Mouse (Mus musculus): Measurements from ENCODE around the gene Tmed10.

Tmed10 gene

GRCm38 (mm10) chr12:85350407-85351232 lies 24.0 kb downstream of the Tmed10 start:
- CTCF ChIA-PET, result no interaction called here

GRCm38 (mm10) chr12:85348338-85348737 lies 26.3 kb downstream of the Tmed10 start:
- ChIA-PET CTCF (interaction anchor here in 1 of 4 experiments (1.0 to 1.7 kb wide), 3 partner anchors 23 to 138 kb away, joined by 3 to 4 read pairs (median 3); no protein-coding TSS in a partner anchor), POLR2A (interaction anchor here (0.6 to 2.8 kb wide), 7 partner anchors 13 to 579 kb away, joined by 3 to 10 read pairs (median 3); partner anchors contain the start of gene Fos (in 1 of the 4))

More at GRCm38 (mm10) chr12:85350407-85351232, 24.0 kb downstream of the Tmed10 start:
- POLR2A ChIA-PET, result no interaction called here

GRCm38 (mm10) chr12:85347196-85347595 lies 27.5 kb downstream of the Tmed10 start:
- ChIA-PET POLR2A (interaction anchor here (0.5 to 2.8 kb wide), 13 partner anchors 8 to 150 kb away, joined by 3 to 10 read pairs (median 4); partner anchors contain the start of genes Fos (in 1 of the 4) and Tmed10 (in 1 of the 4)), CTCF (interaction anchor here in 3 of 4 experiments (0.6 to 1.7 kb wide), 12 partner anchors 33 to 400 kb away, joined by 3 to 9 read pairs (median 4); no protein-coding TSS in a partner anchor)

- POLR2A ChIA-PET, result interaction anchor here (0.8 to 2.8 kb wide), 11 partner anchors 22 to 146 kb away, joined by 3 to 10 read pairs (median 3); partner anchors contain the start of genes Fos (in 1 of the 4) and Tmed10 (in 1 of the 4)
- CTCF ChIA-PET, result interaction anchor here (0.6 to 1.9 kb wide), 13 partner anchors 19 to 205 kb away, joined by 3 to 10 read pairs (median 4); no protein-coding TSS in a partner anchor
These were observed 28.3 kb downstream of the Tmed10 start for GRCm38 (mm10) chr12:85346374-85346773.

DNA sequence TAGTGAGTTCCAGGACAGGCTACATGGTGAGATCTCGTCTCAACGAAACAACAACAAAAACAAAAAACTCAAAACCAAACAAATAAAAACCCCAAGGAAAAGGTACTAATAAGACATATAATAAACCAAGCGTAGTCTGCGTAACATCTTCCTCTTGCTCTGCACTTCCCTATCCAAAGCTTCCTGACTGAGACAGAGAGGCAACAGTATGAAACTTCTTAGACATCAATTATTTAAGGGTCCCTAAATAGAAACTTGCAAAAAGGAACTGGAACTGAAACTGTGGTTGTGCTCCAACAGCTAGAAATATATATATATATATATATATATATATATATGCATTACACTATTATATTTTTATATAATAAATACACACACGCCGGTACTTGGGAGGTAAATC lies 29.1 kb downstream of the Tmed10 start:
- CTCF ChIA-PET, result interaction anchor here (0.7 to 1.9 kb wide), 9 partner anchors 24 to 323 kb away, joined by 3 to 10 read pairs (median 4); no protein-coding TSS in a partner anchor
- POLR2A ChIA-PET, result interaction anchor here in 3 of 4 experiments (0.6 to 2.1 kb wide), 10 partner anchors 9 to 403 kb away, joined by 3 to 5 read pairs (median 4); partner anchors contain the start of gene Tmed10 (in 1 of the 3)

DNA sequence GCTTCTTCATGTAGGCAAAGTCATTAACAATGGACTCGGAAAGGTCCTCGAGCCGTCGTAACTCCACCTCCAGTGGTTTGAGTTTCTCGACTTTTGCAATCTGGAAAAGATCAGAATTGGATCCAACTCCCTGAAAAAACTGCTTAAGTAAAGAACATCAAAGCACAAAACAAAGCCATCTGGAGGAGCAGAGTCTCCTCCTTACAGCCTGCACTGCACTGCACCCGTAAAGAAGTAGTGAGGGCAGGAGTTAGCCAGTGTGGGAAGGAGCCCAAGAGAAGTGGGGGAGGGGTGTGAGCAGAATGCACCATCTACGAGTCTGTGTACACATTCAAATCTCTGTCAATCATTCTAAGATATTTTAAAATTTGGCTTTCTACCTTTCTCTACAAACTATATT lies 30.4 kb downstream of the Tmed10 start:
- POLR2A ChIA-PET, result interaction anchor here in 2 of 4 experiments (0.6 to 1.8 kb wide), 5 partner anchors 21 to 148 kb away, joined by 3 to 5 read pairs (median 4); no protein-coding TSS in a partner anchor
- CTCF ChIA-PET, result interaction anchor here in 1 of 4 experiments (1.0 kb wide), 1 partner anchor 148 kb away, joined by 4 read pairs; no protein-coding TSS in a partner anchor

DNA sequence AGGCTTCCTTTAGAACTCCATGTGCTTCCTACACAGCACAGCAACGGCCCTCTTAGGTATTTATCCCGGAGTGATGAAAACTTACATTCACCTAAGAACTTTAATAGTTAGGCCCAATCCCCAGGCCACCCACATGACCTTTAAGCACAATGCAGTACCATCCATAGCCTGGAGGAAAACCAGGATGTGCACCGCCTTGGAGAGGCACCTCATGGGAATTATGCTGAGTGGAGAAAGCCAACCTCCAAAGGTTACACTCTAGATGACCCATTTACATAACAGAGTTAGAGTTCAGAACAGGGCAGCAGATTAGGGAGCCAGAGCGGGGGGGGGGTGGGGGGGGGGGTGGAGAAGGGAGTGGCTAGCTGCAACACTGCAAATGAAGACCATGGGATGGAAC lies 32.3 kb downstream of the Tmed10 start:
- CTCF ChIA-PET, result interaction anchor here in 1 of 4 experiments (0.5 to 0.7 kb wide), 2 partner anchors 90 to 151 kb away, joined by 3 read pairs; no protein-coding TSS in a partner anchor
- POLR2A ChIA-PET, result interaction anchor here in 1 of 4 experiments (0.5 to 1.1 kb wide), 2 partner anchors 12 to 567 kb away, joined by 3 read pairs; no protein-coding TSS in a partner anchor

DNA sequence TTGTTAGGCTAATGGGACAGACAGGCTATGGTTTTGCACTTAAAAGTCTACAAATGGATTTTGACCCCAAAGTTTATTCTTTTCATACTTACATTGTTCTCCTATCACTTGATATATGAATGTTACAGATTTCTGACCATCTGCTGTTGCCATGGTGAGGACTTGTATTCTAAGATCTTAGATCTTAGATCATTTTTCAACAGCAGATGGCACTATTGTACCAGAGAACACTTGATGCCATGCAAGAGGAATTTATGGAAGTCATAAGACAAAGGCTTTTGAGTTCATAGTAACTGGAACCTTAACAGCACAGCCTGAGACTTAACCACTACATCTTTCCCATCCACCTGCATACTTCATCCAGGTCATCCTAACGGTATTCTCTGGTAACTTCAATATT lies 33.5 kb downstream of the Tmed10 start:
- ChIA-PET POLR2A (interaction anchor here in 2 of 4 experiments (1.3 to 3.2 kb wide), 2 partner anchors 11 to 132 kb away, joined by 4 to 15 read pairs; partner anchors contain the start of gene Fos (in 1 of the 2)), CTCF (interaction anchor here in 1 of 4 experiments (1.3 kb wide), 1 partner anchor 151 kb away, joined by 6 read pairs; no protein-coding TSS in a partner anchor)

DNA sequence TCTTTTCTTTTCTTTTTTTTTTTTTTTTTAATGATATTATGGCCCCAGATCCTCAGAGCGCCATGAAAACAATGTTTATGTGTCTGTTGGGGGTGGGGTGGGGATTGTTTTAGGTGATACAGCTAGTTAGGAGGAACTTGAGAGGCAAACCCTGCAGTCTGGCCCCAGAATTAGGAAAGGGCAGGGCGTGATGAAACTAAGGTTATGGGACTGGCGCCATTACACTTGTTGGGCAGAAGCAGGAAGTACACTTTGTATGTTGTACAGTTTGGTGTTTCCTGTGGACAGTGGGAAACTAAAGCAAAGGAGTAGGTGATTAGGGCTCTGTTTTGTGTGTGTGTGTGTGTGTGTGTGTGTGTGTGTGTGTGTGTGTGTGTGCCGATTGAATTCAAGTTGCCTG lies 34.7 kb downstream of the Tmed10 start:
- ChIA-PET POLR2A (interaction anchor here (0.5 to 3.2 kb wide), 34 partner anchors 10 to 326 kb away, joined by 3 to 15 read pairs (median 4); partner anchors contain the start of genes Rps6kl1 (in 2 of the 4) and Fos (in 1 of the 4)), CTCF (interaction anchor here (0.5 to 1.3 kb wide), 10 partner anchors 35 to 476 kb away, joined by 3 to 8 read pairs (median 4); partner anchors contain the start of gene Tmed10 (in 1 of the 4))

GRCm38 (mm10) chr12:85339243-85339729 lies 35.4 kb downstream of the Tmed10 start, which contains the start of gene Nek9:
TSS of gene Nek9 (minus strand) at chr12:85339362.
- POLR2A ChIA-PET, result interaction anchor here (0.5 to 3.2 kb wide), 49 partner anchors 9 to 407 kb away, joined by 3 to 15 read pairs (median 3); partner anchors contain the start of genes Rps6kl1 (in 3 of the 4), Flvcr2 (in 1 of the 4) and Fos (in 1 of the 4)
- CTCF ChIA-PET, result interaction anchor here (0.5 to 1.6 kb wide), 17 partner anchors 34 to 477 kb away, joined by 3 to 13 read pairs (median 4); partner anchors contain the start of gene Tmed10 (in 1 of the 4)

DNA sequence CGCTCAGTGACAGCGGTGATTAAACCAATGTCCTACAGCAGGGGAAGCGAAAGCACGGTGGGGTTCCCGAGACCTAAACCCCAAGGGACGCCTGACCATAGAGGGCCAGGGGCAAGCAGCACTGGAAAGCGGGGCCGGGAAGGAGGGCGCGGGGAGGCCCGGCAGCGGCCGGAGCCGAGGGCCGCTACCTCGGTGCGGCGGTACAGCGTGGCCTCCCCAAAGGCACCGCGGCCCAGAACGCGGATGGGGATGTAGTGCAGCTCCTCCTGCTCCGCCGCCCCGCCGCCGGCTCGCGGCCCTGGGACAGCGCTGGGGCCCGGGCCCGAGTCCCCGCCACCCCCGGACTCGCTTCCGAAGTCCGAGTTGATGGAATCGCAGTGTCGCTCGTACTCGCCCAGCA lies 35.8 kb downstream of the Tmed10 start:
- CTCF ChIA-PET, result interaction anchor here (0.5 to 1.6 kb wide), 13 partner anchors 33 to 797 kb away, joined by 3 to 17 read pairs (median 4); partner anchors contain the start of gene Tmed10 (in 1 of the 4)
- POLR2A ChIA-PET, result interaction anchor here (0.6 to 3.2 kb wide), 69 partner anchors 9 to 491 kb away, joined by 3 to 15 read pairs (median 4); partner anchors contain the start of genes Rps6kl1 (in 3 of the 4), Fos (in 2 of the 4), Acyp1 (in 1 of the 4) and Flvcr2 (in 1 of the 4)

- CTCF ChIA-PET, result interaction anchor here (0.6 to 1.6 kb wide), 5 partner anchors 21 to 1287 kb away, joined by 3 to 17 read pairs (median 3); no protein-coding TSS in a partner anchor
- POLR2A ChIA-PET, result interaction anchor here (0.6 to 3.2 kb wide), 51 partner anchors 8 to 724 kb away, joined by 3 to 15 read pairs (median 4); partner anchors contain the start of genes Fos (in 2 of the 4), Acyp1 (in 1 of the 4), Flvcr2 (in 1 of the 4) and Zc2hc1c (in 1 of the 4)
These were observed 36.9 kb downstream of the Tmed10 start for GRCm38 (mm10) chr12:85337567-85338311.

- CTCF ChIA-PET, result interaction anchor here in 3 of 4 experiments (0.6 to 2.0 kb wide), 4 partner anchors 24 to 162 kb away, joined by 3 to 7 read pairs (median 3); no protein-coding TSS in a partner anchor
- POLR2A ChIA-PET, result interaction anchor here in 2 of 4 experiments (0.7 to 2.4 kb wide), 4 partner anchors 10 to 167 kb away, joined by 3 to 15 read pairs (median 4); partner anchors contain the start of gene Nek9 (in 1 of the 2)
These were observed 44.5 kb downstream of the Tmed10 start for GRCm38 (mm10) chr12:85330153-85330552.

DNA sequence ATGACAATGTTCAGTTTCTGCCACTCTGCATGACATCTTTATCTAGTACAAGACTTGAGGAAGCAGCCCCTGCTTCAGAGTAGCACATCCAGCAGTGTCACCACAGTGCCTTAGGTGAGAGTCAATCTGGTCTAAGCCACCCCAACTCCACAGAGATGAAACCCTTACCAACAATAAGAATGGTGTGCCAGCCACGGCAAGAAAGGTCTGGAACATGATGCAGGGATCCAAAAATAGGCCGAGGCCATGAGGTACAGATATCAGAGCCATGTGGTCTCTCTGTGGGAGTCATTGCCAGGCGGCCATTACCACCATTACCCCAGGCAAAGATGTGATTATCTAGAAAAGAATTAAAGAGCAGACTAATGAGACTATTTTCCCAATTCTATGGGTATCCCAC lies 66.0 kb downstream of the Tmed10 start:
- ChIA-PET CTCF (interaction anchor here in 1 of 4 experiments (0.6 kb wide), 1 partner anchor 12 kb away, joined by 4 read pairs; no protein-coding TSS in a partner anchor), POLR2A (interaction anchor here in 2 of 4 experiments (0.5 to 1.8 kb wide), 4 partner anchors 10 to 163 kb away, joined by 3 to 6 read pairs (median 5); no protein-coding TSS in a partner anchor)

DNA sequence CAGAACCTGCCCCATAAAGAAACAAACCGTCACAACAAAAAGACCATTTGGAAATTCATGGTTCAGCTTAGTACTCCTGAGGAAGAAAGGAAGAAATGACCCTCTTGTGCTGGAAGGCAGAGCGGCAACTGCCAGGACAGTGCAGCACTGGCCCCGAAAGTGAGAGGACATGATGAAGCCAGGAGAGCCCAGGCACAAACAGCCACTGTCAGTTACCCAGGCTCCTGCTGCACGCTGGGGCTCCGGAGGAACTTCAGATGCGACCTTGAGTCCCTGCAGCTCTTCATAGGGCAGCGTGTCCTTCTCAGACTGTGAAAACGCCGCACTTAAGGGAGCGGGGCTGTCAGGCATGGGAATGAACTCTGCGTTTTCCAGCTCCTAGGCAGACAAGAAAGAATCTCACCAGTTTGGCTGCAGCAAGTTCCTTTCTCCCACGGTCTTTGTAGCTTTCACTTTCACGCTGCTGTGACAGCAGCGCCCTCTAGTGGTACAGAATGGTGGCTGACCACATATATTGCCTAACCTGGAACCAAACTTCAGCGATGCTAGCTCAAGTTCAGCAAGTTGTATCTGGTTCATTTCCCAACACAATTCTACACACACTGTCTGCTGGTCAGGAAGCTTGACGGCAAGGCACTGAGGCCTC lies 69.3 kb downstream of the Tmed10 start:
- CTCF ChIA-PET, result interaction anchor here (0.5 to 2.9 kb wide), 134 partner anchors 8 to 701 kb away, joined by 3 to 39 read pairs (median 4); partner anchors contain the start of genes Acyp1 (in 4 of the 4), Zc2hc1c (in 4 of the 4), Rps6kl1 (in 3 of the 4) and Ltbp2 (in 2 of the 4)
- POLR2A ChIA-PET, result interaction anchor here (0.6 to 2.2 kb wide), 25 partner anchors 8 to 1166 kb away, joined by 3 to 13 read pairs (median 3); partner anchors contain the start of genes Acyp1 (in 3 of the 4), Zc2hc1c (in 3 of the 4), Eif2b2 (in 1 of the 4) and Nek9 (in 1 of the 4)

DNA sequence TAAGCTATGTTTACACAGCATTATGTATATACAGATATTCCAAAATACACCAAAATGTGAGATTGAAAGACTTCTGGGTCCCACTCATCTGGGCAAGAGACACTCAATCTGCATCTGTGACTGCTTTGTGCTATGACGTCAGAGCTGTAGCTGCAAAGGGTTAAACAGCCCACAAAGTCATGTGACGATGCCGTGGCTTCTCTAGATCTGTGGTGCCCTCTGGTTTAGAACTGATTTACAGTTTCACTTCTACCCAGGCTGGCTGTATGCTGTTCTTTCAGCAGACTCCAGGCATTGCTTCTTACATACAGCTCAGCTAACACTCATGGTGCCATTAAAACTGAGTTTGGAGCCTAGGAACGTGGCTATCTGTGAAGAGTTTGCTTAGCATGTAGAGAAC lies 69.9 kb downstream of the Tmed10 start:
- CTCF ChIA-PET, result interaction anchor here (0.6 to 2.9 kb wide), 60 partner anchors 8 to 651 kb away, joined by 3 to 39 read pairs (median 6); partner anchors contain the start of genes Acyp1 (in 3 of the 4), Rps6kl1 (in 3 of the 4), Zc2hc1c (in 3 of the 4) and Ltbp2 (in 1 of the 4)
- POLR2A ChIA-PET, result interaction anchor here (0.6 to 2.2 kb wide), 16 partner anchors 8 to 212 kb away, joined by 3 to 13 read pairs (median 4); partner anchors contain the start of genes Acyp1 (in 3 of the 4), Zc2hc1c (in 3 of the 4) and Eif2b2 (in 1 of the 4)
